Mouse (Mus musculus) erythroblast, embryonic 14.5 days (primary cell): ENCODE measurements around the gene Ppef1. TPM values are rescaled to one million over a fixed set of nuclear protein-coding genes. Genes with fewer than 3 reads are reported as not detected.

Experiments used
- H3K27me3 ChIP-seq: 2 replicates; pipeline ENCODE4 v1.6.1; 2012; ENCODE audit warnings: inconsistent platforms; ENCODE audit not compliant: control insufficient read depth
- H3K36me3 ChIP-seq: 2 replicates; pipeline ENCODE4 v1.6.1; 2012; ENCODE audit warnings: mild to moderate bottlenecking, inconsistent platforms; ENCODE audit not compliant: control insufficient read depth
- H3K4me1 ChIP-seq: 2 replicates; pipeline ENCODE4 v1.6.1; 2012; ENCODE audit warnings: inconsistent platforms; ENCODE audit not compliant: control insufficient read depth
- H3K4me3 ChIP-seq: replicated peaks from 2 replicates; pipeline ENCODE3; 2012; ENCODE audit warnings: moderate library complexity, mild to moderate bottlenecking, inconsistent platforms
- H3K9me3 ChIP-seq: 2 replicates; pipeline ENCODE4 v1.6.1; 2012; ENCODE audit warnings: low read length, inconsistent platforms, mixed read lengths; ENCODE audit not compliant: control insufficient read depth
- GATA1 ChIP-seq: IDR thresholded peaks from 2 replicates; pipeline ENCODE4 v1.6.1; 2012; ENCODE audit warnings: low read length, inconsistent platforms, mixed read lengths
- TAL1 ChIP-seq: IDR thresholded peaks from 3 replicates; pipeline ENCODE4 v1.6.1; 2012; ENCODE audit warnings: low read length, inconsistent platforms, mixed read lengths
- polyA plus RNA-seq: library from polyadenylated mRNA; stranded (reverse); fragments of >175 nt; gene quantifications from 2 replicates; pipeline ENCODE4 v1.2.3, GENCODE M21; 2012

The Ppef1 gene
- polyA plus RNA-seq, 1 experiment: not detected

GRCm38 (mm10) chrX:160699171-160699570 is 36.4 kb downstream of the Ppef1 start:
- no peaks in the 10 kb centered on the region for H3K36me3 ChIP-seq
- H3K9me3 ChIP-seq: no peaks in the 10 kb centered on the region
- H3K27me3 ChIP-seq: no peaks in the 10 kb centered on the region; the same call in 1 of the 2 replicates
- no peak for TF ChIP-seq TAL1
- TF ChIP-seq GATA1: no peak
- no peaks in the 10 kb centered on the region for H3K4me1 ChIP-seq
- no peak overlapping the region for H3K4me3 ChIP-seq

GRCm38 (mm10) chrX:160691559-160691958 is 44.0 kb downstream of the Ppef1 start:
- Histone ChIP-seq H3K27me3 (no peaks in the 10 kb centered on the region; the same call in 1 of the 2 replicates), H3K9me3 (no peaks in the 10 kb centered on the region), H3K4me1 (no peaks in the 10 kb centered on the region), H3K36me3 (no peaks in the 10 kb centered on the region), H3K4me3 (no peak overlapping the region)
- no peak for TF ChIP-seq GATA1
- no peak for TF ChIP-seq TAL1

- H3K27me3 ChIP-seq: no peaks in the 10 kb centered on the region
- H3K4me1 ChIP-seq: no peaks in the 10 kb centered on the region
- H3K4me3 ChIP-seq: no peak overlapping the region
- no peaks in the 10 kb centered on the region for H3K9me3 ChIP-seq
- TF ChIP-seq GATA1 (no peak), TAL1 (no peak)
- no peaks in the 10 kb centered on the region for H3K36me3 ChIP-seq
Observed at GRCm38 (mm10) chrX:160690094-160690493, 45.5 kb downstream of the Ppef1 start.

DNA sequence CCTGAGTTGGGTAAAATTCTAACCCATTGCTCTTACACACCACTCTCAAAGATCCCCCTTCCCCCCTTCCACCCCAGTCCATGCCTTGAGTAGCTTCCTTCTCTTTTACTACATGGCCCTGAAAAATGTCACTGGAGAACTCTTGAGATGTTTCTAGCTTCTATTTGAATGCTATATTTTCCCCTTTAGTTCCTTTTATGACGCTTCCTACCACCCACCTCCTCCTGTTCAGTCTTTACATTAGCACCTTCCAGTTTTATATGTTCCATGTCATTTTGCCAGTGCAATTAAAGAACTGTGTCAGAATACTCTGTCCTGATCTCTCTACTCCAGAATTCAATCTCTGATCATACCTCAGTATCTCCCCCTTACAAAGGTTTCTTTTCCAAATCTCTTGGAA is 65.6 kb downstream of the Ppef1 start:
- Histone ChIP-seq H3K27me3 (no peaks in the 10 kb centered on the region), H3K4me1 (no peaks in the 10 kb centered on the region), H3K4me3 (no peak overlapping the region), H3K36me3 (no peaks in the 10 kb centered on the region), H3K9me3 (no peaks in the 10 kb centered on the region)
- TF ChIP-seq TAL1 (no peak), GATA1 (no peak)

DNA sequence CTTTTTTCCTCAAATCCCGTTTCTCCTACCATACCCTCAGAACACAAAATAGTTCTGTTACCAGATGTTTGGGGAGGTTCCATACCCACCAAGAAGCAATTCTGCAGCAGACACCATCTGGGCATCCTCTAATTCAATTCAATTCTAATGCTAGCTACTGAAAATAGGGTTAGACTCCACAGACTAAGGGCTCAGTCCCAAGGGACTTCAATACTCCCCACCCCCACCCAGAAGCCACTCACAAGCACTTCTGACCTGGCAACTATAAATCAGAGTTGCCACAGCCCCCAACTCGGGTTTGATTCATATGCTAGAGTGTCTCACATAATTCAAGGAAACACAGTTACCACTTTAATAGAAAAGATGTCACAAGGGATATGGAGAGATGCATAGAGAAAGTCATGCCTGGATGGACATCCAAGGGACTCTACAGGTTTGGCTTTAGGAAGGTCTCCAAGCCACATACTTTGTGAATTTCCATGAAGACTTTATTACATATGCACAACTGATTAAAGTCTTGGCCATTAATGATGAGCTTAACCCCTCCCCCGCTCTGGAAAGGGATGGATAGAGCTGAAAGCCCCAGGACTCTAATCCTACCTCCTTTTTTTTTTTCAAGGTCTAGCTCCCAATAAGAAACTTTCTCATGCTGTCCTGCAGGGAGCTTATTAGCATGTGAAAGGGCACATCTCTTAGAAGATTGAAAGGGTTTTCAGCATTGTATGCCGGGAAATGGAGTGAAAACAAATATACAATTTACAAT is 124.5 kb downstream of the Ppef1 start:
- no peaks in the 10 kb centered on the region for H3K27me3 ChIP-seq
- H3K4me3 ChIP-seq: no peak overlapping the region
- H3K36me3 ChIP-seq: no peaks in the 10 kb centered on the region
- TF ChIP-seq TAL1 (no peak), GATA1 (no peak)
- H3K4me1 ChIP-seq: no peaks in the 10 kb centered on the region
- H3K9me3 ChIP-seq: no peaks in the 10 kb centered on the region

- Histone ChIP-seq H3K9me3 (no peaks in the 10 kb centered on the region), H3K4me3 (no peak overlapping the region), H3K36me3 (no peaks in the 10 kb centered on the region), H3K27me3 (no peaks in the 10 kb centered on the region), H3K4me1 (no peaks in the 10 kb centered on the region)
- TF ChIP-seq TAL1: no peak
- TF ChIP-seq GATA1: no peak
Observed at GRCm38 (mm10) chrX:160610482-160610881, 125.1 kb downstream of the Ppef1 start.

- TF ChIP-seq TAL1 (no peak), GATA1 (no peak)
- Histone ChIP-seq H3K9me3 (no peaks in the 10 kb centered on the region), H3K4me1 (no peaks in the 10 kb centered on the region), H3K36me3 (no peaks in the 10 kb centered on the region), H3K4me3 (no peak overlapping the region), H3K27me3 (no peaks in the 10 kb centered on the region)
Observed at GRCm38 (mm10) chrX:160609849-160610248, 125.7 kb downstream of the Ppef1 start.

- H3K4me3 ChIP-seq: no peak overlapping the region
- TF ChIP-seq TAL1 (no peak), GATA1 (no peak)
- no peaks in the 10 kb centered on the region for H3K9me3 ChIP-seq
- H3K27me3 ChIP-seq: peaks cover 2% of the 10 kb centered on the region; the same call in 1 of the 2 replicates
- H3K36me3 ChIP-seq: no peaks in the 10 kb centered on the region
- H3K4me1 ChIP-seq: no peaks in the 10 kb centered on the region
Observed at GRCm38 (mm10) chrX:160603981-160604541, 131.5 kb downstream of the Ppef1 start.

GRCm38 (mm10) chrX:160603316-160603715 is 132.2 kb downstream of the Ppef1 start:
- Histone ChIP-seq H3K4me1 (no peaks in the 10 kb centered on the region), H3K9me3 (no peaks in the 10 kb centered on the region), H3K36me3 (no peaks in the 10 kb centered on the region), H3K4me3 (no peak overlapping the region), H3K27me3 (peaks cover 2% of the 10 kb centered on the region; the same call in 1 of the 2 replicates)
- TF ChIP-seq GATA1: no peak
